Mouse (Mus musculus): ENCODE data around the gene Gsto1. TPM values are rescaled to one million over a fixed set of nuclear protein-coding genes. Genes with fewer than 3 reads are reported as not detected.
A peak's percentile ranks its signal among the peaks of the same experiment; 100 is the strongest.

The Gsto1 gene
- total RNA-seq, 1 experiment from 2014 or later: 147 TPM

DNA sequence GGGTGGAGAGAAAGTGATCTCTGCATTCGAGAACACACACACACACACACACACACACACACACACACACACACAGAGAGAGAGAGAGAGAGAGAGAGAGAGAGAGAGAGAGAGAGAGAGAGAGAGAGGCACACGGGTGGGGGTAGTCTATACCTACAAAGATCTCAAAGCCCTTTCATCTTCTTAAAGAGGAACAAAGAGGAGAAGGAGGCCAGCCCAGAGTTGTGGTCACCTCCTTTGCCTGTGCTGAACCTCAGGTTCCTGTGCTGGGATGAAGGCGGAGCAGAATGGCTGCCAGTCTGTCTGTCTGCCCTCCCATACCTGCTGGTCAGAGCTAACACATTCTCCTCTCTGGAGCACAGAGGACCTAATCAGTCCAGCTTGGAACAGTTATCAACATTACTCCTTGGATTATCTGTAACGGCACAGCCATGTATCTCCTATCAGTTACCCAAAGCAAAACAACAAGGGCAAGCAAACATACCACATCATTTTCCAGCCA, 55.4 kb downstream of the Gsto1 start:
- peak; percentile 45 for ATAC-seq (ENCODE audit: extremely low read depth, insufficient number of reproducible peaks, low FRiP score, poor library complexity, severe bottlenecking)

DNA sequence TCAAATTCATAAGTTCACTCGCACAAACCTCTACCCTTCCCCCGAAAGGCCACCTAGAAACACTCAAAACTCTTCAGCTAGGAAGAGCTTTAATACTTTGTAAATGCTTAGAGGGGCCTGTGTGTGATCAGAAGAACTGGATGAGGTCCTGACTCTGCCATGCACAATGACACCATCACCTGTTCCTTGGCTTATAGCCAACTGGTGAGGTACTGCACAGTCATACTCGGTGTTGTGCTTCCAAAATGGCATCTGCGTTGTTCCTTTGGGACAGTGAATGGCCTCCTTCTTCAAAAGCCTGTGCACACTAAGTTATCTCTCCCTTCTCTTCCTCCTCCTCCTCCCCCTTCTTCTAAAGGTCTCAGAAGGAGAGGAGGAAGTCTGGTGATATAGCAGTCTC, 56.0 kb downstream of the Gsto1 start:
- no peak for ATAC-seq (ENCODE audit: extremely low read depth, insufficient number of reproducible peaks, low FRiP score, poor library complexity, severe bottlenecking)

DNA sequence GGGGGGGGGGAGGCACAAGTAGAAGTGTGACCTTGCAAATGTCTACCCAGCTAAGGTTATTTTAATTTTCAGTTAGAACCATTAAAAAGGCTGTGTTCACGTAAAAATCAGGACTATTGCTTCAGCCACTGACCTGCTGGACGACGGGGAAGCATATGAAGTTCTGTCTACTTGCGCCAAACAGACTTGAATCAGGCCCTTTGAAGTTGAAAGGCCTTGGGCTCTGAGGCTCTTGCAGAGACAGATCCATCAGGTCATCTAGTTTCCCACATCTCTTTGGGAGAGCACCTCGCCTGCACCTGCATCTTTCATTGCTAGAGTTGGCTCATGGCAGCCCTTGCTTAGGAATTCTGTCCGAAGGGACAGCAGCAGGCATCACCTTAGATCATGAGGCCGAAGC, 58.6 kb downstream of the Gsto1 start:
- no peak for ATAC-seq (ENCODE audit: extremely low read depth, insufficient number of reproducible peaks, low FRiP score, poor library complexity, severe bottlenecking)

DNA sequence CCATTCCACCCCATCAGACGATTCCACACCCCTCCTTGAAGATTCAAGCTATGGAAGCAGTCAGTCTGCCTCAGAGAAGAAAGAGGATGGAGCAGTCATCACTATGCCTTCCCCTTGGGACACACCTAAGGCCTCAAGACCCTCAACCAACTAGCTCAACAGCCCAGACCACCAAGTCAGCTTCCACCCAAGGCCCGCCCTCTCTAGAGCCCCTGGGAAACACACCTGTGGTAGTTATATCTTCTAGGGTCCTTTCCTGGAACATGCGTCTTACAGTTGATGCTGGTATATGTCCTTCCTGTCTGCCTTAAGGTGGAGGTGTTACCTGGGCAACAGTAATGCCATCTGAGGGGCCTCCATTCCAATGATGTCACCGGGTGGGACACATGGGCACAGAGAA, 59.4 kb downstream of the Gsto1 start:
- ATAC-seq (ENCODE audit: extremely low read depth, insufficient number of reproducible peaks, low FRiP score, poor library complexity, severe bottlenecking): no peak

Other genes starting within 250 kb of the Gsto1 start
- not detected in 2 replicates for gene Col17a1, start 162.9 kb upstream of the Gsto1 start, total RNA-seq (2017)
- gene Sfr1, start 123.3 kb upstream of the Gsto1 start, total RNA-seq (2017): 128 and 139 TPM in 2 replicates
- gene Gsto2, start 10.6 kb downstream of the Gsto1 start, total RNA-seq (2017): 1.9 TPM in 1 of 2 replicates, not detected in the other
- gene Cfap43, start 64.3 kb downstream of the Gsto1 start, total RNA-seq (2017): 0.23 and 0.49 TPM in 2 replicates
- gene Itprip, start 64.3 kb downstream of the Gsto1 start, total RNA-seq (2017): 74.8 and 79.2 TPM in 2 replicates
- not detected in 2 replicates for gene Cfap58, start 82.7 kb downstream of the Gsto1 start, total RNA-seq (2017)

All from neutrophil, adult 5-6 weeks (primary cell).